Mouse (Mus musculus): Measurements from ENCODE around the gene Sned1. TPM values are rescaled to one million over a fixed set of nuclear protein-coding genes. Genes with fewer than 3 reads are reported as not detected.

The Sned1 gene
- polyA plus RNA-seq, 1 experiment from 2014 or later, result 4.0 TPM

Other genes with a start within 250 kb of the Sned1 start
- gene Aqp12, start 229.5 kb upstream of the Sned1 start, polyA plus RNA-seq (2014; fragmentation: Nextera tagmentation; extraction: Ambion mirVana), result not detected in 2 replicates
- gene Kif1a, start 133.9 kb upstream of the Sned1 start, polyA plus RNA-seq (2014; fragmentation: Nextera tagmentation; extraction: Ambion mirVana), result 72.0 and 82.8 TPM in 2 replicates
- not detected in 2 replicates for gene Agxt, start 100.6 kb upstream of the Sned1 start, polyA plus RNA-seq (2014; fragmentation: Nextera tagmentation; extraction: Ambion mirVana)
- gene 2310007B03Rik, start 74.9 kb upstream of the Sned1 start, polyA plus RNA-seq (2014; fragmentation: Nextera tagmentation; extraction: Ambion mirVana), result 0.49 and 0.77 TPM in 2 replicates
- gene Crocc2, start 67.1 kb upstream of the Sned1 start, polyA plus RNA-seq (2014; fragmentation: Nextera tagmentation; extraction: Ambion mirVana), result 0.09 and 0.18 TPM in 2 replicates
- 33.0 and 35.3 TPM in 2 replicates for gene Mterf4, start 70.1 kb downstream of the Sned1 start, polyA plus RNA-seq (2014; fragmentation: Nextera tagmentation; extraction: Ambion mirVana)
- gene Ppp1r7, start 107.0 kb downstream of the Sned1 start, polyA plus RNA-seq (2014; fragmentation: Nextera tagmentation; extraction: Ambion mirVana), result 79.4 and 89.3 TPM in 2 replicates
- 12.1 and 12.2 TPM in 2 replicates for gene Pask, start 107.6 kb downstream of the Sned1 start, polyA plus RNA-seq (2014; fragmentation: Nextera tagmentation; extraction: Ambion mirVana)
- gene Ano7, start 138.1 kb downstream of the Sned1 start, polyA plus RNA-seq (2014; fragmentation: Nextera tagmentation; extraction: Ambion mirVana), result 0.23 TPM in 1 of 2 replicates, not detected in the other
- gene Hdlbp, start 243.0 kb downstream of the Sned1 start, polyA plus RNA-seq (2014; fragmentation: Nextera tagmentation; extraction: Ambion mirVana), result 80.7 and 117 TPM in 2 replicates